Mouse (Mus musculus) 416B (cell line): ENCODE data around the gene Ptpn7.
"Not testable (repeated sequence)": the region's sequence is repeated elsewhere in the genome, so short reads cannot be mapped to it uniquely, and the experiment has no call there.

Source experiments
- DNase-seq: peaks from one replicate; pipeline ENCODE4 v3.0.0; 2011; ENCODE audit warnings: low read depth

Ptpn7 gene

DNA sequence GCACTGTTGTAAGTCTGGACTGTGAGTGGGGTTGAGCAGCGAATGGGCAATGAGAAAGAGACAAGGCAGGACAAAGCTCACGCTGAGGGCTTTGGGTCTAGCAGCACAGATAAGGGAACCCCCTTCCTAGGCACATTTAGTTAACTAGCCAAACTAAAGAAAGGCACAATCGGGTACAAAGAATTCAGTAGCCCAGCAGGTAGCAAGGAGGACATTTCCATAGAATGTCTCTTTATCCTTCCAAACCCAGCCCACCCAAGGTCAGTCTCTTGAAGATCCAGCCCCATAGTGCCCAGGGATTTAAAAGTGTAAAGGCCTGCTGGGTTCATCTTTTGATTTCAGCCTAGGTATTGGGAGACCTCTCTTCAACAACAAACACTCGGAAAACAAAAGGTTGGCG, 53.4 kb downstream of the Ptpn7 start:
- no peak for DNase-seq

GRCm38 (mm10) chr1:135186427-135186826, 53.9 kb downstream of the Ptpn7 start:
- no peak for DNase-seq

- DNase-seq: not testable (repeated sequence)
Observed at GRCm38 (mm10) chr1:135187016-135187415, 54.5 kb downstream of the Ptpn7 start.

DNA sequence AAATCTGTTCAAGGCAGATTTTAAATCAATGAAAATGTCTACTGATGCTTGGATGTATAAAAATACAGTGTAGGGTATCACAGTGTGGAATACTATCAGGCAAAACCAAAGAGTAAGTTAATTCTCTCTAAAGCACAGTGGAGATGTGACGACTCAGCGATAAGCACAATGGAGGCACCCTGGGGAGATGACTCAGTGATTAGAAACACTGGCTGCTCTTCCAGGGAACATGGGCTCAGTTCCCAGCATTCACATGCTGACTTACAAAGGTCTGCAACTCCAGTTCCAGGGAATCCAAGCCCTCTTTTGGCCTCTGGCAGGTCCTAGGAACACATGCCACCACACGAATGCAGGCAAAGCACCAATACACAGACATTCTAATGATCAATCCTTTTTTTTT, 55.7 kb downstream of the Ptpn7 start:
- DNase-seq: no peak

GRCm38 (mm10) chr1:135189186-135189585, 56.7 kb downstream of the Ptpn7 start:
- no peak for DNase-seq

- not testable (repeated sequence) for DNase-seq
Observed at GRCm38 (mm10) chr1:135194335-135194734, 61.8 kb downstream of the Ptpn7 start.
